Mouse (Mus musculus) kidney, embryonic 15.5 days (tissue): Measurements from ENCODE around the gene Myo9b. TPM values are rescaled to one million over a fixed set of nuclear protein-coding genes. Genes with fewer than 3 reads are reported as not detected.
"Not testable (repeated sequence)": the region's sequence is repeated elsewhere in the genome, so short reads cannot be mapped to it uniquely, and the experiment has no call there.

Source experiments
- ATAC-seq: fragments of 200-750 bp; cut with Nextera tagmentation; replicated peaks from 2 replicates; pipeline ENCODE4 v1.8.0; 2017; ENCODE audit warnings: moderate TSS enrichment; ENCODE audit not compliant: low FRiP score
- H3K27ac ChIP-seq: fragments of 300-500 bp; sonication (generic); 2 replicates; pipeline ENCODE4 v1.5.1; 2015; ENCODE audit warnings: mild to moderate bottlenecking, inconsistent platforms
- H3K27me3 ChIP-seq: fragments of 300-500 bp; sonication (generic); 2 replicates; pipeline ENCODE4 v1.6.1; 2015; ENCODE audit warnings: inconsistent platforms
- H3K36me3 ChIP-seq: fragments of 300-500 bp; sonication (generic); 2 replicates; pipeline ENCODE4 v1.6.1; 2015; ENCODE audit warnings: inconsistent platforms
- H3K4me1 ChIP-seq: fragments of 300-500 bp; sonication (generic); 2 replicates; pipeline ENCODE4 v1.6.1; 2015; ENCODE audit warnings: inconsistent platforms
- H3K4me2 ChIP-seq: fragments of 300-500 bp; sonication (generic); 2 replicates; pipeline ENCODE4 v1.6.1; 2015; ENCODE audit warnings: moderate library complexity, mild to moderate bottlenecking, inconsistent platforms
- H3K4me3 ChIP-seq: fragments of 300-500 bp; sonication (generic); replicated peaks from 2 replicates; pipeline ENCODE4 v1.5.1; 2015; ENCODE audit warnings: mild to moderate bottlenecking, inconsistent platforms
- H3K9ac ChIP-seq: fragments of 300-500 bp; sonication (generic); 2 replicates; pipeline ENCODE4 v1.6.1; 2015; ENCODE audit warnings: mild to moderate bottlenecking, inconsistent platforms
- H3K9me3 ChIP-seq: fragments of 300-500 bp; sonication (generic); replicated peaks from 2 replicates; pipeline ENCODE4 v1.6.1; 2016; ENCODE audit warnings: inconsistent platforms
- WGBS: fragments of 180-500 bp; shearing (Covaris S2); methylation state at CpG from one replicate; pipeline ENCODE4 v1.1.7; 2015; ENCODE audit warnings: mixed read lengths; 5-methylcytosine and 5-hydroxymethylcytosine counted together
- polyA plus RNA-seq: library from polyadenylated mRNA; unstranded; fragments of >200 nt; fragmentation: Nextera tagmentation; extraction: Ambion mirVana; gene quantifications from 2 replicates; pipeline ENCODE4 v1.2.1, GENCODE M21; 2015

Myo9b gene
- polyA plus RNA-seq: 20.6 and 23.6 TPM in 2 replicates

GRCm38 (mm10) chr8:71272286-71273150 is at the start of gene Myo9b, which contains the start of gene Haus8:
Gene Myo9b, plus strand, starts transcription at chr8:71272714.
Gene Haus8, minus strand, starts transcription at chr8:71272934.
- Histone ChIP-seq H3K4me3 (peak within 1 kb of the TSS; percentile 95), H3K4me1 (peaks cover 23% of the 10 kb centered on the region), H3K27me3 (no peaks in the 10 kb centered on the region), H3K36me3 (0 out of 2 replicates have a peak, but pooled peaks cover 4% of the 10 kb centered on the region), H3K9ac (peak within 1 kb of the TSS; percentile 83), H3K4me2 (peak within 1 kb of the TSS; percentile 86), H3K9me3 (no peaks in the 10 kb centered on the region), H3K27ac (peak within 1 kb of the TSS; percentile 93)
- WGBS: under 1% methylated on average over 84 of the region's 84 CpGs
- ATAC-seq: peak; percentile 99

GRCm38 (mm10) chr8:71224560-71224959 is 48.0 kb upstream of the Myo9b start:
- H3K27ac ChIP-seq: no peak overlapping the region
- no peak overlapping the region for H3K9ac ChIP-seq
- no peak overlapping the region for H3K4me3 ChIP-seq
- H3K4me2 ChIP-seq: no peak overlapping the region
- WGBS: 49% methylated on average over 2 of the region's 2 CpGs
- no peaks in the 10 kb centered on the region for H3K9me3 ChIP-seq
- no peak for ATAC-seq
- no peaks in the 10 kb centered on the region for H3K27me3 ChIP-seq
- H3K36me3 ChIP-seq: no peaks in the 10 kb centered on the region
- H3K4me1 ChIP-seq: no peaks in the 10 kb centered on the region

GRCm38 (mm10) chr8:71242757-71243156 is 29.8 kb upstream of the Myo9b start:
- no peak for ATAC-seq
- no peak overlapping the region for H3K4me3 ChIP-seq
- H3K9me3 ChIP-seq: no peaks in the 10 kb centered on the region
- H3K27me3 ChIP-seq: no peaks in the 10 kb centered on the region
- no peaks in the 10 kb centered on the region for H3K4me1 ChIP-seq
- no peak overlapping the region for H3K9ac ChIP-seq
- 86% methylated on average over 2 of the region's 2 CpGs for WGBS
- no peaks in the 10 kb centered on the region for H3K36me3 ChIP-seq
- no peak overlapping the region for H3K27ac ChIP-seq
- no peak overlapping the region for H3K4me2 ChIP-seq

- 95% methylated on average over 1 of the region's 1 CpGs for WGBS
- ATAC-seq: no peak
Measured at GRCm38 (mm10) chr8:71248203-71248602, 24.3 kb upstream of the Myo9b start.

GRCm38 (mm10) chr8:71256545-71257232 is 15.8 kb upstream of the Myo9b start:
- Histone ChIP-seq H3K4me1 (no peaks in the 10 kb centered on the region), H3K27me3 (no peaks in the 10 kb centered on the region), H3K36me3 (peaks cover 63% of the 10 kb centered on the region), H3K9ac (no peak overlapping the region), H3K27ac (no peak overlapping the region), H3K4me3 (no peak overlapping the region), H3K4me2 (no peak overlapping the region), H3K9me3 (no peaks in the 10 kb centered on the region)
- WGBS: 94% methylated on average over 3 of the region's 3 CpGs
- ATAC-seq: no peak

More at GRCm38 (mm10) chr8:71248203-71248602, 24.3 kb upstream of the Myo9b start:
- Histone ChIP-seq H3K4me3 (no peak overlapping the region), H3K27ac (no peak overlapping the region), H3K4me2 (no peak overlapping the region), H3K9me3 (no peaks in the 10 kb centered on the region), H3K27me3 (no peaks in the 10 kb centered on the region), H3K36me3 (peaks cover 27% of the 10 kb centered on the region), H3K9ac (no peak overlapping the region), H3K4me1 (no peaks in the 10 kb centered on the region)

GRCm38 (mm10) chr8:71261234-71261633 is 11.3 kb upstream of the Myo9b start:
- peaks cover 32% of the 10 kb centered on the region for H3K36me3 ChIP-seq
- ATAC-seq: no peak
- no peak overlapping the region for H3K27ac ChIP-seq
- no peak overlapping the region for H3K9ac ChIP-seq
- H3K27me3 ChIP-seq: no peaks in the 10 kb centered on the region
- no peak overlapping the region for H3K4me2 ChIP-seq
- H3K4me1 ChIP-seq: no peaks in the 10 kb centered on the region
- H3K9me3 ChIP-seq: no peaks in the 10 kb centered on the region
- no peak overlapping the region for H3K4me3 ChIP-seq

GRCm38 (mm10) chr8:71267690-71268089 is 4.8 kb upstream of the Myo9b start:
- Histone ChIP-seq H3K9me3 (no peaks in the 10 kb centered on the region), H3K27me3 (no peaks in the 10 kb centered on the region), H3K4me2 (no peak overlapping the region), H3K9ac (no peak overlapping the region), H3K4me1 (peaks cover 11% of the 10 kb centered on the region), H3K27ac (no peak overlapping the region), H3K36me3 (peaks cover 5% of the 10 kb centered on the region), H3K4me3 (no peak overlapping the region)
- no peak for ATAC-seq
- WGBS: 96% methylated on average over 2 of the region's 2 CpGs

- peaks cover 12% of the 10 kb centered on the region for H3K4me1 ChIP-seq
- not testable (repeated sequence) for H3K9ac ChIP-seq, H3K27ac ChIP-seq, H3K36me3 ChIP-seq, ATAC-seq, H3K4me3 ChIP-seq, H3K9me3 ChIP-seq, H3K4me2 ChIP-seq, H3K27me3 ChIP-seq
- 98% methylated on average over 6 of the region's 6 CpGs for WGBS
Measured at GRCm38 (mm10) chr8:71268286-71268685, 4.2 kb upstream of the Myo9b start.

GRCm38 (mm10) chr8:71271630-71272029 is 884 bp upstream of the Myo9b start:
- 0 out of 2 replicates have a peak, but pooled peaks cover 4% of the 10 kb centered on the region for H3K36me3 ChIP-seq
- ATAC-seq: peak; percentile 3; the same call in 1 of the 2 replicates
- WGBS: 17% methylated on average over 5 of the region's 5 CpGs
- H3K9ac ChIP-seq: peak overlapping the region; percentile 83
- peak overlapping the region; percentile 95 for H3K4me3 ChIP-seq
- peak overlapping the region; percentile 86 for H3K4me2 ChIP-seq
- no peaks in the 10 kb centered on the region for H3K9me3 ChIP-seq
- no peaks in the 10 kb centered on the region for H3K27me3 ChIP-seq
- H3K27ac ChIP-seq: peak overlapping the region; percentile 93
- H3K4me1 ChIP-seq: peaks cover 23% of the 10 kb centered on the region

- 0% methylated on average over 14 of the region's 14 CpGs for WGBS
- Histone ChIP-seq H3K9ac (peak overlapping the region; percentile 83), H3K27ac (peak overlapping the region; percentile 91), H3K36me3 (0 out of 2 replicates have a peak, but pooled peaks cover 8% of the 10 kb centered on the region), H3K9me3 (no peaks in the 10 kb centered on the region), H3K4me1 (peaks cover 23% of the 10 kb centered on the region), H3K27me3 (no peaks in the 10 kb centered on the region), H3K4me3 (peak overlapping the region; percentile 95), H3K4me2 (peak overlapping the region; percentile 86)
- ATAC-seq: peak; percentile 10
Measured at GRCm38 (mm10) chr8:71273151-71273510, 617 bp downstream of the Myo9b start.

- H3K27ac ChIP-seq: no peak overlapping the region
- H3K27me3 ChIP-seq: no peaks in the 10 kb centered on the region
- no peak overlapping the region for H3K4me2 ChIP-seq
- H3K36me3 ChIP-seq: 0 out of 2 replicates have a peak, but pooled peaks cover 8% of the 10 kb centered on the region
- H3K4me3 ChIP-seq: no peak overlapping the region
- H3K4me1 ChIP-seq: peaks cover 23% of the 10 kb centered on the region
- no peak overlapping the region for H3K9ac ChIP-seq
- no peaks in the 10 kb centered on the region for H3K9me3 ChIP-seq
- ATAC-seq: no peak
Measured at GRCm38 (mm10) chr8:71274478-71274877, 2.0 kb downstream of the Myo9b start.

- H3K27me3 ChIP-seq: no peaks in the 10 kb centered on the region
- H3K9me3 ChIP-seq: no peaks in the 10 kb centered on the region
- 0 out of 2 replicates have a peak, but pooled peaks cover 8% of the 10 kb centered on the region for H3K36me3 ChIP-seq
- no peak for ATAC-seq
- H3K27ac ChIP-seq: no peak overlapping the region
- no peak overlapping the region for H3K4me2 ChIP-seq
- no peak overlapping the region for H3K9ac ChIP-seq
- no peak overlapping the region for H3K4me3 ChIP-seq
- peaks cover 21% of the 10 kb centered on the region for H3K4me1 ChIP-seq
- WGBS: 93% methylated on average over 3 of the region's 3 CpGs
Measured at GRCm38 (mm10) chr8:71276166-71276565, 3.7 kb downstream of the Myo9b start.
